Mouse (Mus musculus) adrenal gland, postnatal 14 days (tissue): ENCODE data around the gene Ccdc28b. TPM values are rescaled to one million over a fixed set of nuclear protein-coding genes. Genes with fewer than 3 reads are reported as not detected.

Experiments used
- DNase-seq: peaks from one replicate; pipeline ENCODE4 v3.0.0; 2021; ENCODE audit warnings: mixed read lengths
- total RNA-seq: library from RNA; stranded (reverse); gene quantifications from 2 replicates; pipeline ENCODE4 v1.2.3, GENCODE M21; 2021

Gene Ccdc28b
- total RNA-seq, 1 experiment from 2014 or later = 56.7 TPM

DNA sequence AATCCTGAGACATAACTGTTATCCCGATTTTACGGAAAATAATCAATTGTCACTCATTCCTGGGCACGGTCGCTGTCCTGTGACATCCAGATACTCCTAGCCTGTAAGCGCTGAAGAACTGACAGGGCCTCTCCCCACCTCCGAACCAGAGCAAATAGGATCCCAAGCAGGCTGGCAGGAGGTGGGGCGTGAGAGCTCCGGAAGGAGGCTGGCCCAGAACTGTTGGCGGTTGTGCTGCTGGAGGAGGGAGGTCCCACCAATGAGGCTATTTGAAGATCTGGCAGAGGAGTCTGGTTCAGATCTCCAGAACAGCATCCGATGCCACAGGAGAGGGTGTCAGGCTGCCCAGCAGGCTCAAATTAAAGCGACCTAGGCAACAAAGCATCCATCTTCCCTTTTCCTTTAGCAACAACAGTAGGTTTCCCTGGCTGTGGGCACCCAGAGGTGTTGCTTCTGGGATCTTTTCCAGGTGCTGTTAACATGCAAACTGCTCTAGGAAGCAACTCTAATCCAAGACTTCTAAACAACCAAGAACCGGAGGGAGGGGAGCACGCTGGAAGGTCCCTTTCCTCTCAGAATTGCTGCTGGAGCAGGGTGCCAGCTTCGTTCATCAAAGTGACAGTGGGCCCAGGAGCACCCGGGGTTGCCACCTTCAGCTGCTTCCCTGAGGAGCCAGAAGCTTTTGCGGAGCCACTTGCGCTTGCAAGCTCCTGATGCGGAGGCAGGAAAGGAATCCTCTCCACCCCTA lies 708 bp upstream of the Ccdc28b start:
- DNase-seq = peak; percentile 94

- no peak for DNase-seq
Observed at GRCm38 (mm10) chr4:129622803-129623535, 778 bp downstream of the Ccdc28b start.

DNA sequence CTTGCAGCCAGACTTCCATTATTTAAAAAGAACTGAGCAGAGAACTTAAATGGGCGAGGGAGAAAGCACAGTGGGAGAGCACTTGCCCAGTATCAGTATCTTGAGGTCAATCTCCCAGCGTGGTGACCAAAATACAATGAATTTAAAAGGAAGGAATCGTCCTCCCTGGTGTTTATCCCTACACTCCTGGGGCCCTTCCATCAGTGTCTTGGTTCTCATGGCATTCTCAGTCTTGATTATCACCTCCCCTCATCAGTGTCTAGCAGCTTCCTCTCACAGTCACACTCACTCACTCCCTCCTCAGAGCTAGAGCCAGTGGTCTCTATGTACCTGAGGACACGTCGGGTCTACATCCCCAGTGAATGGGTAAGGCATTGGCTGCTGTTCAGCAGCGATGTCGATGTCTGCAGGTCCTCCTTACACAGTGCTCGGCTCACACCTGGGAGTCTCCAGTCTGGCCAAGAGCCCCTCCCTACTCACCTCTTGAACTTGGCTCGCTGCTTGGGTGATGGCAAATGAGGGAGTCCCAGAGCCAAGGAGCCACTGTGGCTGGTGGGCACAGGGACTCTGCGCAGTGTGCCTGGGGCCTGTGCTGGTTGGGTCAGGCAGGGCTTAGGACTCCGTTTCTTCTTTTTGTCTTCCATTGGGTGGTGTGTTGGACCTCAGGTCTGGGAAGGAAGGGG lies 1.5 kb downstream of the Ccdc28b start:
- no peak for DNase-seq

- DNase-seq = peak; percentile 61
Observed at GRCm38 (mm10) chr4:129621283-129621841, 2.4 kb downstream of the Ccdc28b start.

- DNase-seq = no peak
Observed at GRCm38 (mm10) chr4:129620419-129621282, 3.1 kb downstream of the Ccdc28b start.

GRCm38 (mm10) chr4:129618786-129619691 lies 4.7 kb downstream of the Ccdc28b start, which contains the start of gene Iqcc:
Gene Iqcc, minus strand, starts transcription at chr4:129619099.
- DNase-seq = peak; percentile 97

GRCm38 (mm10) chr4:129618031-129618430 lies 5.7 kb downstream of the Ccdc28b start:
- no peak for DNase-seq

GRCm38 (mm10) chr4:129617121-129617641 lies 6.6 kb downstream of the Ccdc28b start:
- no peak for DNase-seq

GRCm38 (mm10) chr4:129616631-129617030 lies 7.1 kb downstream of the Ccdc28b start:
- no peak for DNase-seq

- DNase-seq = no peak
Observed at GRCm38 (mm10) chr4:129615801-129616290, 7.9 kb downstream of the Ccdc28b start.

DNA sequence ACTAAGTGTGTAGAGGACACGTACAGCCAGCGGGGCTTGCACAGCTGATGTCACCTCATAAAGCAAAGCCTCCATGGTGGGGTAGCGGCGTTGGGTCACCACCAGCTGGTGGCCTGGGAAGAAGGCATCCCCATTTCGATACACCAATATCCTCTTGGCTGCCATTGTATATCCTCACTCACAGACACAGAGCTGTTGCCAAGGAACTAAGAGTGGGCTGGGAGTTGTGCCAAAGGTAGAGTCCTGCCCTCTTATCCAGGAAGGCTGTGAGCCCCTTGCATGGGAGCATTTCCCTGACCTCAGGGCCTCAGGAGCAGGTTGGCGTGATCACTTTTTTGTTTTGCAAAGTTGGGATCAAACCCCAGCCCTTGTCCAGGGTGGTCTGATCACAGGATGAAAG lies 9.7 kb downstream of the Ccdc28b start, which contains the start of gene Dcdc2b:
Gene Dcdc2b, minus strand, starts transcription at position 165 of the 400 bp plus-strand sequence.
- DNase-seq = no peak

GRCm38 (mm10) chr4:129610472-129610871 lies 13.3 kb downstream of the Ccdc28b start:
- no peak for DNase-seq

- no peak for DNase-seq
Observed at GRCm38 (mm10) chr4:129610026-129610425, 13.7 kb downstream of the Ccdc28b start.

DNA sequence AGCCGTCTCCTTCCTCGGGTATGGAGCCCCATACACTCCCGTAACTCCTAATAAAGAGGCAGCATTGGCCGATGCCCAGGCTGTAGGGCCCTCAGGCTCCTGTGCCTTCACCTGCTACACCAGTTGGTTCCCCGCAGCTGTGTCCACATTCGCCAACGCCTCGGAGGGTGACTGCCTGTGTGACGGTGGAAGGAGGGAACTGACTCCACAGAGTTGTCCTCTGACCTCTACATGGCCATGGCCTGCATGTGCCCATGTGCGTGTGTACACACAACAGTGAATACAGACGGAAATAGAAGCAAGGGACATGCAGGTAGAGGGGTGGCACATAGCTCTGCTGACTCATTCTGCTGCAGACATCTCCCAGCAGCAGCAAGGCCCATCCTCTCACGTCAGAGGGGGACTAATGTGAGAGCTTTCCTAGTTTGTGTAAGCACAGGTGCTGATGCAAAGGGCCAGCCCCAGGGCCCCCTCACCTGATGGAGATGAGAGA lies 14.6 kb downstream of the Ccdc28b start:
- DNase-seq = no peak

DNA sequence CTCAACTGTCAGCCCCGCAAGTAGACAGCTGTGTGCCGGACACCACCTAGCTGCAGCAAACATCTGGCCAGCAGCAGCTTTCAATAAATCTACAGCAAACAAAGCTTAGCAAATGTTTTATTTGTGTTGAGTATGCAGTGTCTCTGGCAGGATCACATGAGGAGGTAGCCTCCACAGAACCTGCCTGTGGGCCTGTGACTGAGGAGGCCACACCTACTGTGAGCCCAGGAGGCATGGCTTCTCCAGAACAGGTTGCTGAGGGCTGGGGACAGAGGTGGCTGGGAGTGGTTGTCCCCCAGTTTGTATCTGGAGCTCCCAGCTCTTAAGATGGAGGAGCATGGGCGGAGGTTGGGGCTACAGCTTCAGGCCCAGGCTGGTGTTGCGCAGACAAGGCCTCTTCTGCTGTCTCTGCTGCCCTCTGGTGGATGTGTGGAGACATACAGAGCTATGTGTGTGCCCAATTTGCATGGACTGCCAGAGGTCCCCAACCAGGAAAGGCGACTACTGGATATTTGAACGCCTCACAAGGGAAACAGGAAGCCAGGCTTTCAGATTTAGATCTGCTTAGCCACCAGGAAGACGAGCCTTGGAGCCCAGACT lies 15.2 kb downstream of the Ccdc28b start:
- peak; percentile 92 for DNase-seq

GRCm38 (mm10) chr4:129600233-129601158 lies 23.3 kb downstream of the Ccdc28b start, which contains the start of the genes Eif3i and Tmem234:
Gene Eif3i, minus strand, starts transcription at chr4:129600648.
Gene Tmem234, plus strand, starts transcription at chr4:129600668.
- peak; percentile 93 for DNase-seq

DNA sequence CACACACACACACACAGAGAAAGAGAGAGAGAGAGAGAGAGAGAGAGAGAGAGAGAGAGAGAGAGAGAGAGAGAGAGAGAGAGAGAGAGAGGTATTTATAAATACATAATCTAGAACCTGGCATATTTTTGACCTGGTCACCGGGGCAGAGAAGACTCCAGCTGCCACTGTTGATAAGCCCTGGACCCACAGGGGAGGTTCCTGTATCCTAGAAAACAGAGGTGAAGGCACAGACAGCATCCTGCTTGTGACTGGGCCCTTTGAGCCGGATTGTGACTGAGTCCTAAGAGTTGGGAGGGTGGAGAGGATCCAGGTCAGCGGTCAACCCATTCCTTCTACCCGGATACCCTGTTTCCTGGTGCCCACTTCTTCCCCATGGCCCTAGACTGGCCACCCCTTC lies 34.9 kb downstream of the Ccdc28b start:
- no peak for DNase-seq

- DNase-seq = no peak
Observed at GRCm38 (mm10) chr4:129586943-129587342, 36.8 kb downstream of the Ccdc28b start.
